Mouse (Mus musculus): Measurements from ENCODE around the gene Atpaf1. TPM values are rescaled to one million over a fixed set of nuclear protein-coding genes. Genes with fewer than 3 reads are reported as not detected.

Gene Atpaf1
- polyA plus RNA-seq, 2 experiments = 8.5 to 22.0 TPM

GRCm38 (mm10) chr4:115848990-115849677 is 64.5 kb downstream of the Atpaf1 start:
- H3K9ac ChIP-seq (replicated peaks) = peak overlapping the region; percentile 44
- no peaks in the 10 kb centered on the region for H3K9me3 ChIP-seq (ENCODE audit: control insufficient read depth, low read length)
- ATAC-seq (ENCODE audit: insufficient read depth) = peak; percentile 99
- DNase-seq (ENCODE audit: low read depth in 3 of 3, low spot score in 3 of 3) = peak; percentile 86 to 87 (median 87)
- peaks cover 50% of the 10 kb centered on the region for H3K36me3 ChIP-seq (replicated peaks; ENCODE audit: control insufficient read depth, insufficient read depth, low read depth)
- H3K27ac ChIP-seq = peak overlapping the region; percentile 78
- H3K4me3 ChIP-seq (ENCODE audit: insufficient read depth in 1 of 2, low read depth in 2 of 2, low read length in 2 of 2) = peak overlapping the region; percentile 31 to 35; a peak in 3 of 4 replicates
- H3K27me3 ChIP-seq (ENCODE audit: control insufficient read depth, insufficient read depth, low read length) = no peaks in the 10 kb centered on the region
- H3K4me1 ChIP-seq (replicated peaks; ENCODE audit: control insufficient read depth in 2 of 2, insufficient read depth in 2 of 2, low read length in 1 of 2) = peaks cover 53 to 69% of the 10 kb centered on the region in 2 experiments
- peak; percentile 25 for TF ChIP-seq CTCF (IDR thresholded peaks at IDR 0.05; ENCODE audit: low read depth)
- TF ChIP-seq EP300 (IDR thresholded peaks at IDR 0.05; ENCODE audit: low read depth) = peak; percentile 99
- H3K4me2 ChIP-seq (ENCODE audit: low read depth) = peak overlapping the region; percentile 55
- WGBS (ENCODE audit: insufficient replicate concordance) = 4% methylated on average over 8 of the region's 8 CpGs

- no peak for DNase-seq (ENCODE audit: low read depth in 3 of 3, low spot score in 3 of 3)
These were observed 65.5 kb downstream of the Atpaf1 start for GRCm38 (mm10) chr4:115850111-115850510.

DNA sequence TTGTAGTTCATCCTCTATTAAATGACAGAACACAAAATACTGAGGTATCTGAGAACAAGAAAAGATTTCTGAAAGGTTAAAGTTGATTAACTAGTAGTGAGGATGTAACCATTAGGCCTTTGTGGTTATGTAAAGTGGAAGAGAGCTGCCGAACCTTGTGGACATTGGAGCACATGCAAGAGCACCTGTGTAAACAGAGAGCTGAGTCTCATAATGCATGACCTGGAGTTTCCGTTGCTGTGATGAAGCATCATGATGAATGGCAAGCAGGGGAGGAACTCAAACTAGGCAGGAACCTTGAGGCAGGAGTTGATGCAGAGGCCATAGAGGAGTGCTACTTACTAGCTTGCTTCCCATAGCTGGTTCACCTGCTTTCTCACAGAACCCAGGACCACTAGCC is 66.0 kb downstream of the Atpaf1 start:
- Histone ChIP-seq H3K4me2 (ENCODE audit: low read depth) (peak overlapping the region; percentile 55), H3K9ac (replicated peaks) (no peak overlapping the region), H3K27ac (peak overlapping the region; percentile 78), H3K4me1 (replicated peaks; ENCODE audit: control insufficient read depth in 2 of 2, insufficient read depth in 2 of 2, low read length in 1 of 2) (peaks cover 64 to 76% of the 10 kb centered on the region in 2 experiments), H3K36me3 (replicated peaks; ENCODE audit: control insufficient read depth, insufficient read depth, low read depth) (peaks cover 46% of the 10 kb centered on the region), H3K9me3 (ENCODE audit: control insufficient read depth, low read length) (no peaks in the 10 kb centered on the region), H3K4me3 (ENCODE audit: insufficient read depth in 1 of 2, low read depth in 2 of 2, low read length in 2 of 2) (no peak overlapping the region), H3K27me3 (ENCODE audit: control insufficient read depth, insufficient read depth, low read length) (no peaks in the 10 kb centered on the region)
- ATAC-seq (ENCODE audit: insufficient read depth) (no peak), DNase-seq (ENCODE audit: low read depth in 3 of 3, low spot score in 3 of 3) (no peak)
- WGBS (ENCODE audit: insufficient replicate concordance) = 51% methylated on average over 2 of the region's 2 CpGs
- TF ChIP-seq CTCF (IDR thresholded peaks at IDR 0.05; ENCODE audit: low read depth) (no peak), EP300 (IDR thresholded peaks at IDR 0.05; ENCODE audit: low read depth) (no peak)

More at GRCm38 (mm10) chr4:115850111-115850510, 65.5 kb downstream of the Atpaf1 start:
- Histone ChIP-seq H3K9me3 (ENCODE audit: control insufficient read depth, low read length) (no peaks in the 10 kb centered on the region), H3K4me3 (ENCODE audit: insufficient read depth in 1 of 2, low read depth in 2 of 2, low read length in 2 of 2) (no peak overlapping the region; a peak in 1 of 4 replicates), H3K36me3 (replicated peaks; ENCODE audit: control insufficient read depth, insufficient read depth, low read depth) (peaks cover 46% of the 10 kb centered on the region), H3K4me1 (replicated peaks; ENCODE audit: control insufficient read depth in 2 of 2, insufficient read depth in 2 of 2, low read length in 1 of 2) (peaks cover 62 to 76% of the 10 kb centered on the region in 2 experiments), H3K27me3 (ENCODE audit: control insufficient read depth, insufficient read depth, low read length) (no peaks in the 10 kb centered on the region), H3K4me2 (ENCODE audit: low read depth) (peak overlapping the region; percentile 55), H3K9ac (replicated peaks) (peak overlapping the region; percentile 44), H3K27ac (peak overlapping the region; percentile 78)
- 37% methylated on average over 2 of the region's 2 CpGs for WGBS (ENCODE audit: insufficient replicate concordance)
- TF ChIP-seq CTCF (IDR thresholded peaks at IDR 0.05; ENCODE audit: low read depth) (no peak), EP300 (IDR thresholded peaks at IDR 0.05; ENCODE audit: low read depth) (no peak)
- 0 out of 2 replicates have a peak, but pooled peaks have one; percentile 9 for ATAC-seq (ENCODE audit: insufficient read depth)

- H3K36me3 ChIP-seq (replicated peaks; ENCODE audit: control insufficient read depth, insufficient read depth, low read depth) = peaks cover 42% of the 10 kb centered on the region
- H3K27me3 ChIP-seq (ENCODE audit: control insufficient read depth, insufficient read depth, low read length) = no peaks in the 10 kb centered on the region
- no peak overlapping the region for H3K4me3 ChIP-seq (ENCODE audit: insufficient read depth in 1 of 2, low read depth in 2 of 2, low read length in 2 of 2)
- no peak overlapping the region for H3K9ac ChIP-seq (replicated peaks)
- peak overlapping the region; percentile 12; the same call in 1 of the 2 replicates for H3K27ac ChIP-seq
- no peak for TF ChIP-seq EP300 (IDR thresholded peaks at IDR 0.05; ENCODE audit: low read depth)
- no peak for TF ChIP-seq CTCF (IDR thresholded peaks at IDR 0.05; ENCODE audit: low read depth)
- H3K4me1 ChIP-seq (replicated peaks; ENCODE audit: control insufficient read depth in 2 of 2, insufficient read depth in 2 of 2, low read length in 1 of 2) = peaks cover 64 to 76% of the 10 kb centered on the region in 2 experiments
- WGBS (ENCODE audit: insufficient replicate concordance) = 87% methylated on average over 6 of the region's 6 CpGs
- ATAC-seq (ENCODE audit: insufficient read depth) (no peak), DNase-seq (ENCODE audit: low read depth in 3 of 3, low spot score in 3 of 3) (no peak)
- H3K4me2 ChIP-seq (ENCODE audit: low read depth) = no peak overlapping the region
- no peaks in the 10 kb centered on the region for H3K9me3 ChIP-seq (ENCODE audit: control insufficient read depth, low read length)
These were observed 67.0 kb downstream of the Atpaf1 start for GRCm38 (mm10) chr4:115851569-115851968.

- peak overlapping the region; percentile 65 for H3K4me2 ChIP-seq (ENCODE audit: low read depth)
- H3K9ac ChIP-seq (replicated peaks) = peak overlapping the region; percentile 49
- TF ChIP-seq CTCF (IDR thresholded peaks at IDR 0.05; ENCODE audit: low read depth) (no peak; the same call in 1 of the 2 replicates), EP300 (IDR thresholded peaks at IDR 0.05; ENCODE audit: low read depth) (no peak)
- no peaks in the 10 kb centered on the region for H3K9me3 ChIP-seq (ENCODE audit: control insufficient read depth, low read length)
- no peak overlapping the region for H3K4me3 ChIP-seq (ENCODE audit: insufficient read depth in 1 of 2, low read depth in 2 of 2, low read length in 2 of 2)
- WGBS (ENCODE audit: insufficient replicate concordance) = 20% methylated on average over 6 of the region's 6 CpGs
- ATAC-seq (ENCODE audit: insufficient read depth) (peak; percentile 7; the same call in 1 of the 2 replicates), DNase-seq (ENCODE audit: low read depth in 3 of 3, low spot score in 3 of 3) (no peak)
- H3K27ac ChIP-seq = peak overlapping the region; percentile 88
- no peaks in the 10 kb centered on the region for H3K27me3 ChIP-seq (ENCODE audit: control insufficient read depth, insufficient read depth, low read length)
- peaks cover 46 to 68% of the 10 kb centered on the region in 2 experiments for H3K4me1 ChIP-seq (replicated peaks; ENCODE audit: control insufficient read depth in 2 of 2, insufficient read depth in 2 of 2, low read length in 1 of 2)
- peaks cover 61% of the 10 kb centered on the region for H3K36me3 ChIP-seq (replicated peaks; ENCODE audit: control insufficient read depth, insufficient read depth, low read depth)
These were observed 70.5 kb downstream of the Atpaf1 start for GRCm38 (mm10) chr4:115855100-115855499.
